Mouse (Mus musculus) midbrain, postnatal 0 days (tissue): ENCODE data around the gene Mettl2. TPM values are rescaled to one million over a fixed set of nuclear protein-coding genes. Genes with fewer than 3 reads are reported as not detected.

Experiments
- ATAC-seq: fragments of 200-750 bp; cut with Nextera tagmentation; 2 replicates; pipeline ENCODE4 v1.8.0; 2017; ENCODE audit warnings: moderate number of reproducible peaks, mild to moderate bottlenecking, moderate TSS enrichment, moderate library complexity; ENCODE audit not compliant: low FRiP score
- DNase-seq: peaks from one replicate; pipeline ENCODE4 v3.0.0-alpha.2; 2015; ENCODE audit warnings: low spot score
- H3K27ac ChIP-seq: fragments of 300-500 bp; sonication (generic); 2 replicates; pipeline ENCODE4 v1.5.1; 2014; ENCODE audit warnings: low read depth, mild to moderate bottlenecking, low read length, mixed read lengths
- H3K27me3 ChIP-seq: fragments of 300-500 bp; sonication (generic); 2 replicates; pipeline ENCODE4 v1.6.1; 2014; ENCODE audit warnings: low read length, control low read depth, mixed read lengths; ENCODE audit not compliant: insufficient read depth
- H3K36me3 ChIP-seq: fragments of 300-500 bp; sonication (generic); 2 replicates; pipeline ENCODE4 v1.6.1; 2014; ENCODE audit warnings: low read length, control low read depth, mixed read lengths; ENCODE audit not compliant: insufficient read depth
- H3K4me1 ChIP-seq: fragments of 300-500 bp; sonication (generic); 2 replicates; pipeline ENCODE4 v1.6.1; 2014; ENCODE audit warnings: mild to moderate bottlenecking, control low read depth, antibody characterized with exemption, low read length, mixed read lengths; ENCODE audit not compliant: insufficient read depth
- H3K4me2 ChIP-seq: fragments of 300-500 bp; sonication (generic); 2 replicates; pipeline ENCODE4 v1.6.1; 2014; ENCODE audit warnings: low read depth, mild to moderate bottlenecking, low read length, mixed read lengths; ENCODE audit not compliant: poor library complexity, severe bottlenecking
- H3K4me3 ChIP-seq: fragments of 300-500 bp; sonication (generic); 2 replicates; pipeline ENCODE4 v1.5.1; 2014; ENCODE audit warnings: low read depth, mild to moderate bottlenecking, low read length, moderate library complexity
- H3K9ac ChIP-seq: fragments of 300-500 bp; sonication (generic); replicated peaks from 2 replicates; pipeline ENCODE4 v1.6.1; 2014; ENCODE audit warnings: mild to moderate bottlenecking, low read length, moderate library complexity, mixed read lengths; ENCODE audit not compliant: poor library complexity, severe bottlenecking
- H3K9me3 ChIP-seq: fragments of 300-500 bp; sonication (generic); 2 replicates; pipeline ENCODE4 v1.6.1; 2016; ENCODE audit warnings: low read length, control low read depth
- CTCF ChIP-seq: IDR thresholded peaks from 2 replicates; pipeline ENCODE4 v1.5.1; 2016; ENCODE audit warnings: antibody characterized with exemption, mild to moderate bottlenecking
- WGBS: fragments of 180-500 bp; shearing (Covaris S2); extraction: QIAGEN DNeasy Blood & Tissue Kit; methylation state at CpG from one replicate; pipeline ENCODE4 v1.1.7; 2014; 5-methylcytosine and 5-hydroxymethylcytosine counted together
- polyA plus RNA-seq: library from polyadenylated mRNA; unstranded; fragments of >200 nt; fragmentation: Nextera tagmentation; extraction: Ambion mirVana; gene quantifications from 2 replicates; pipeline ENCODE4 v1.2.1, GENCODE M21; 2015
- total RNA-seq: library from RNA; depleted of rRNA; stranded (reverse); fragments of >200 nt; gene quantifications from 2 replicates; pipeline ENCODE4 v1.2.3, GENCODE M21; 2014

Gene Mettl2
- total and polyA plus RNA-seq, 2 experiments from 2014 or later: 28.0 to 35.6 TPM

DNA sequence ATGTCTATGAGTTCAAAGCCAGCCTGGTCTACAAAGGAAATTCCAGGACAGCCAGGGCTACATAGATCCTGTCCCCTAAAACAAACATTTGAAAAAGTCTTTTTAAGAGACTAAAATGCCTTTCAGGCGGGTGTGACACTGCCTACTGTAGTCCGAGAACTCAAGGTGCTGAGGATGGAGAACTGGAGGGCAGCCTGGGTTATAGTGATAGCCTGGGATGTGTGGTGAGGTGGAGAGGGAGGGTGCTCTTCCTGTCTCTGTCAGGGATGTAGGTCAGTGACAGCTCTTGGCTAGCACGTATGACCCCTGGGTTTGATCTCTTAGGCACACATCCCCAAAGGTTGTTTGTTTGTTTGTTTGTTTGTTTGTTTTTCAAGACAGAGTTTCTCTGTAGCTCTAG lies 17.9 kb downstream of the Mettl2 start:
- no peak overlapping the region for H3K4me3 ChIP-seq
- no peak for TF ChIP-seq CTCF
- H3K9ac ChIP-seq: no peak overlapping the region
- H3K36me3 ChIP-seq: peaks cover 10% of the 10 kb centered on the region; the same call in 1 of the 2 replicates
- ATAC-seq: no peak
- 94% methylated on average over 3 of the region's 3 CpGs for WGBS
- no peak overlapping the region for H3K27ac ChIP-seq
- no peak for DNase-seq
- H3K4me1 ChIP-seq: no peaks in the 10 kb centered on the region
- H3K4me2 ChIP-seq: no peak overlapping the region
- no peaks in the 10 kb centered on the region for H3K27me3 ChIP-seq
- no peaks in the 10 kb centered on the region for H3K9me3 ChIP-seq

DNA sequence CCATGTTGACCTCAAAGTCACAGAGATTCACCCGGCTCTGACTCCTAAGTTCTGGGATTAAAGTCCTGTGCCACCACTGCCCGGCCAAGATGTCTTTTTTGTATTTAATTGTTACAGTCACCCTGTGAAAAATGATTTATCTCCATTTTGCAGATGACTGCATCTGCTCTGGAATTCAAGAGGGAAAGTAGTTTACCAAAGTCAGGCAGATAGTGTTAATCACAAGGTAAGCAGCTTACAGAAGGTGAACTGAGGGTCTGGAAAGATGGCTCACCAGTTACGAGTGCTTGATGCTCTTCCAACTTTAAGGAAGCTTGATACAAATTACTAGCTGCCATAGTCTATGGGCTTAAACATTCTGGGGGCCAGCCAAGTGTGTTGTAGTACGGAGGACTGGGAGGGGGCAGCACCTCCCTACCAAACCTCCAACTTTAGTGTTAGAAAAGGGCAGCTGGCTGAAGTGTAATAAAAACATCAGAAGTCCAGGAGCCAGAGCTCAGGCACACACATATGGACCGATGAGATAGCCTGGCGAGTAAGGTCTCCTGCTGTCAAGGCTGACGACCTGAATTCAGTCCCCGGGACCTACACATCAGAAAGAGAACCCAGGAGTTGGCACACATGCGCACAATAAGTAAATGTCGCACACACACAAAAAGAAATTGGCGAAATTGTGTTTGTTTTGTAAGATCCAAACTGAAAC lies 18.4 kb downstream of the Mettl2 start:
- Histone ChIP-seq H3K4me1 (no peaks in the 10 kb centered on the region), H3K4me2 (no peak overlapping the region), H3K9me3 (no peaks in the 10 kb centered on the region), H3K36me3 (peaks cover 4% of the 10 kb centered on the region; the same call in 1 of the 2 replicates), H3K27ac (no peak overlapping the region), H3K4me3 (no peak overlapping the region), H3K9ac (no peak overlapping the region), H3K27me3 (no peaks in the 10 kb centered on the region)
- TF ChIP-seq CTCF: no peak
- DNase-seq (no peak), ATAC-seq (no peak)
- 84% methylated on average over 11 of the region's 11 CpGs for WGBS

DNA sequence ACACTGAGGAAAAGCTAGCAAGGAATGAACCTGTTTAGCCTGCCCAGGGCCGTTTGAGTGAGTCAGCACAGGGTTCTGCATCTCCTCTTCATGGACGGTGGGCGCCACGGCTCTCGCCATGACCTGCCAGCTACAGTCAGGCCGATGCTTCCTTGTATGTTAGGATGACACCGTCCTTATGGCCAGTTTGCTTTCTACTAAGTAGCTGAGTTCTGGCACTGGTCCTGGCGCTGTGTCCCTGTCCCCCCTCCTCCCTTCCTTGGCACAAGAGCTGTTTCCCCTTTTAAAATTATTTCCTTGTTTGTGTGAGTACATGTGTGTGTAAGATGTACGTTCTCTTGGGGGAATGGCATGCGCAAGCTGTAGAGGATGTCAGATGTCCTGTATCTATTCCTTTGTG lies 19.0 kb downstream of the Mettl2 start:
- H3K27me3 ChIP-seq: no peaks in the 10 kb centered on the region
- H3K4me3 ChIP-seq: no peak overlapping the region
- no peak overlapping the region for H3K27ac ChIP-seq
- 0 out of 2 replicates have a peak, but pooled peaks cover under 1% of the 10 kb centered on the region for H3K36me3 ChIP-seq
- no peak overlapping the region for H3K4me2 ChIP-seq
- DNase-seq (no peak), ATAC-seq (no peak)
- 89% methylated on average over 10 of the region's 10 CpGs for WGBS
- no peak for TF ChIP-seq CTCF
- no peaks in the 10 kb centered on the region for H3K9me3 ChIP-seq
- no peak overlapping the region for H3K9ac ChIP-seq
- no peaks in the 10 kb centered on the region for H3K4me1 ChIP-seq

DNA sequence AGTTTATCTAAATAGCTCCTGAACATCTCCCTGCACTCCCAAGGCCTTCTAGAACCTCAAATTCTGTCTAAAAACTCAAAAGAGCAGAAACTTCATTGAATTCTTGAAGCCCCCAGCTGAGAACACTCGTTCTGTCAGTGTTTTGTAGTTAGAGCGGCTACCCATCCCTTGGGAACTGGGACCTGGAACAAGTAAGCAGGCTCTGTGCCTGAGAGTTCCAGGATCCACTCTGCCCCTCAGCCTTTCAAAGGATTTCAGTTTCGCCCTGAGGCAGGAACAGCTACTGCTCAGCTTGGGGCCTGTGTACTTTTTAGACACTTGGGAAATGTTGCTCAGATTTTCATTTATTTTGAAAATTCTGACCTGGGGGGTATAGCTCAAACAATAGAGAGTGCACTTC lies 20.4 kb downstream of the Mettl2 start, which contains the start of gene Gm10842:
Gm10842 (plus strand) TSS at position 301 of the 400 bp plus-strand sequence.
- WGBS: 62% methylated on average over 3 of the region's 3 CpGs
- H3K9ac ChIP-seq: no peak within 1 kb of the TSS
- no peak for ATAC-seq
- TF ChIP-seq CTCF: no peak
- no peak within 1 kb of the TSS for H3K4me3 ChIP-seq
- no peak within 1 kb of the TSS for H3K4me2 ChIP-seq
- no peak within 1 kb of the TSS for H3K27ac ChIP-seq
- no peak for DNase-seq
- H3K9me3 ChIP-seq: no peaks in the 10 kb centered on the region
- no peaks in the 10 kb centered on the region for H3K36me3 ChIP-seq
- no peaks in the 10 kb centered on the region for H3K4me1 ChIP-seq
- no peaks in the 10 kb centered on the region for H3K27me3 ChIP-seq

DNA sequence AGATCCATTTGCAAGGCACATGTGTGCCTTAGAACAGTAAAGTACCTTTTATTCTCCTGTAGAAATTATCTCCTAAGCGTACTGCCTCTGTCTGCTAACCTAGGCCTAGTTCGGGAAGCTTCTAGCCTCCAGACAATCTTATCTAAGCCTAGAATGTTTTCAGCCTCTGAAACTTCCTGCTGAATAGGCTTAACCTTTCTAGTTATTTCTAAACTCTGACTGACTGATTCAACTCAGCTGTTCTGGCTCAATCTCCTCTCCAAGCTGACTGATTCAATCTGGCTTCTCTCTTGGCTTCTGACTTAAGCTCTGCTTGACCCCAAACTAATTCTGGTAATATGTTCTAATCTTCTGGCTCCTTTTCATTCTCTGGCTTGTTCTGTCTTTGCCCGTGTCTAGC lies 23.1 kb downstream of the Mettl2 start:
- Histone ChIP-seq H3K27ac (no peak overlapping the region), H3K4me2 (no peak overlapping the region), H3K27me3 (no peaks in the 10 kb centered on the region), H3K4me1 (no peaks in the 10 kb centered on the region; the same call in 1 of the 2 replicates), H3K9ac (no peak overlapping the region), H3K4me3 (no peak overlapping the region), H3K36me3 (no peaks in the 10 kb centered on the region), H3K9me3 (no peaks in the 10 kb centered on the region)
- 81% methylated on average over 3 of the region's 3 CpGs for WGBS
- TF ChIP-seq CTCF: no peak
- ATAC-seq (no peak), DNase-seq (no peak)

DNA sequence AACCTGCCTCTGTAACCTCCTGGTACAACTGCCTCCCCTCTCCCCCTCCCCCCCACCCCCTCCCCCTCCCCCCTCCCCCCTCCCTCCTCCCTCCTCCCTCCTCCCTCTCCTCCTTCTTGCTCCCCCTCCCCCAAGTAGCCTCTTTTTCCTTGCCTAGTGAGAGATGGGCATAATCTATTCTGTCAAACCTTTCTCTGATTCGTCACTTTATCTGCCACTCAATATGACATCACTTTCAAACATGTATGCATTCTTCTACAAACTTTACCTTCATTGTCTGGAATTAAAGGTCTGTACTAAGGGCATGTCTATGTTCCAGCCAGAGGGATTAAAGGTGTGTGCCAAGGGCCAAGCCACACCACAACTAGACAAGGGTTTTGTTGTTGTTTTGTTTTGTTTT lies 23.5 kb downstream of the Mettl2 start:
- no peak overlapping the region for H3K27ac ChIP-seq
- DNase-seq: no peak
- no peak for ATAC-seq
- no peak overlapping the region for H3K4me3 ChIP-seq
- H3K4me1 ChIP-seq: no peaks in the 10 kb centered on the region; the same call in 1 of the 2 replicates
- no peak overlapping the region for H3K9ac ChIP-seq
- H3K27me3 ChIP-seq: no peaks in the 10 kb centered on the region
- no peaks in the 10 kb centered on the region for H3K36me3 ChIP-seq
- H3K9me3 ChIP-seq: no peaks in the 10 kb centered on the region
- no peak overlapping the region for H3K4me2 ChIP-seq
- 100% methylated on average over 1 of the region's 1 CpGs for WGBS
- TF ChIP-seq CTCF: no peak
